Mouse (Mus musculus): ENCODE measurements around the gene Shh. TPM values are rescaled to one million over a fixed set of nuclear protein-coding genes. Genes with fewer than 3 reads are reported as not detected.

The Shh gene
- polyA plus RNA-seq, 1 experiment from 2014 or later = 0.34 TPM

- ATAC-seq (replicated peaks; ENCODE audit: insufficient number of reproducible peaks, insufficient read depth, low FRiP score, low read depth) = no peak
- WGBS = 83% methylated on average over 10 of the region's 10 CpGs
Observed at GRCm38 (mm10) chr5:28418734-28419133, 48.3 kb downstream of the Shh start.

GRCm38 (mm10) chr5:28416029-28416428 is 51.0 kb downstream of the Shh start:
- no peak for ATAC-seq (replicated peaks; ENCODE audit: insufficient number of reproducible peaks, insufficient read depth, low FRiP score, low read depth)
- no peak overlapping the region for H3K4me2 ChIP-seq
- H3K36me3 ChIP-seq = peaks cover 69% of the 10 kb centered on the region

More at GRCm38 (mm10) chr5:28418734-28419133, 48.3 kb downstream of the Shh start:
- Histone ChIP-seq H3K4me1 (replicated peaks) (0 out of 2 replicates have a peak, but pooled peaks cover 5% of the 10 kb centered on the region), H3K9me3 (replicated peaks) (no peaks in the 10 kb centered on the region), H3K9ac (no peak overlapping the region), H3K27me3 (no peaks in the 10 kb centered on the region), H3K4me2 (no peak overlapping the region), H3K4me3 (no peak overlapping the region), H3K27ac (no peak overlapping the region), H3K36me3 (peaks cover 47% of the 10 kb centered on the region)

GRCm38 (mm10) chr5:28414076-28414475 is 53.0 kb downstream of the Shh start:
- H3K9me3 ChIP-seq (replicated peaks) = no peaks in the 10 kb centered on the region
- no peak overlapping the region for H3K27ac ChIP-seq
- peaks cover 77% of the 10 kb centered on the region for H3K36me3 ChIP-seq
- no peaks in the 10 kb centered on the region for H3K27me3 ChIP-seq
- no peak overlapping the region for H3K4me2 ChIP-seq
- no peak for ATAC-seq (replicated peaks; ENCODE audit: insufficient number of reproducible peaks, insufficient read depth, low FRiP score, low read depth)
- H3K4me1 ChIP-seq (replicated peaks) = no peaks in the 10 kb centered on the region
- 90% methylated on average over 3 of the region's 3 CpGs for WGBS
- H3K9ac ChIP-seq = no peak overlapping the region
- no peak overlapping the region for H3K4me3 ChIP-seq

More at GRCm38 (mm10) chr5:28416029-28416428, 51.0 kb downstream of the Shh start:
- no peaks in the 10 kb centered on the region for H3K9me3 ChIP-seq (replicated peaks)
- no peak overlapping the region for H3K27ac ChIP-seq
- no peaks in the 10 kb centered on the region for H3K27me3 ChIP-seq
- H3K4me3 ChIP-seq = no peak overlapping the region
- H3K4me1 ChIP-seq (replicated peaks) = 0 out of 2 replicates have a peak, but pooled peaks cover 5% of the 10 kb centered on the region
- H3K9ac ChIP-seq = no peak overlapping the region

GRCm38 (mm10) chr5:28413533-28413932 is 53.5 kb downstream of the Shh start:
- Histone ChIP-seq H3K4me3 (no peak overlapping the region), H3K9ac (no peak overlapping the region), H3K27ac (no peak overlapping the region), H3K9me3 (replicated peaks) (no peaks in the 10 kb centered on the region), H3K4me1 (replicated peaks) (no peaks in the 10 kb centered on the region), H3K36me3 (peaks cover 78% of the 10 kb centered on the region), H3K27me3 (no peaks in the 10 kb centered on the region), H3K4me2 (no peak overlapping the region)
- no peak for ATAC-seq (replicated peaks; ENCODE audit: insufficient number of reproducible peaks, insufficient read depth, low FRiP score, low read depth)
- WGBS = 79% methylated on average over 5 of the region's 5 CpGs

GRCm38 (mm10) chr5:28412006-28412685 is 54.9 kb downstream of the Shh start:
- WGBS = 85% methylated on average over 2 of the region's 2 CpGs
- Histone ChIP-seq H3K27ac (no peak overlapping the region), H3K4me1 (replicated peaks) (no peaks in the 10 kb centered on the region), H3K9me3 (replicated peaks) (no peaks in the 10 kb centered on the region), H3K27me3 (no peaks in the 10 kb centered on the region), H3K4me3 (no peak overlapping the region), H3K4me2 (no peak overlapping the region), H3K36me3 (peaks cover 72% of the 10 kb centered on the region), H3K9ac (no peak overlapping the region)
- ATAC-seq (replicated peaks; ENCODE audit: insufficient number of reproducible peaks, insufficient read depth, low FRiP score, low read depth) = no peak

Other genes starting within 250 kb of the Shh start
- gene Cnpy1, start 221.4 kb downstream of the Shh start, polyA plus RNA-seq (2015; fragmentation: Nextera tagmentation; extraction: Ambion mirVana) = not detected in 2 replicates
- gene Rbm33, start 150.1 kb downstream of the Shh start, polyA plus RNA-seq (2015; fragmentation: Nextera tagmentation; extraction: Ambion mirVana) = 9.3 and 9.5 TPM in 2 replicates